Mouse (Mus musculus): ENCODE measurements around the gene Bach1. TPM values are rescaled to one million over a fixed set of nuclear protein-coding genes. Genes with fewer than 3 reads are reported as not detected.
A peak's percentile ranks its signal among the peaks of the same experiment; 100 is the strongest.

The Bach1 gene
- polyA plus RNA-seq, 2 experiments: 4.2 to 5.4 TPM

GRCm38 (mm10) chr16:87737296-87737695, 38.6 kb downstream of the Bach1 start:
- Histone ChIP-seq H3K9ac (replicated peaks) (no peak overlapping the region), H3K27me3 (ENCODE audit: control insufficient read depth, insufficient read depth, low read length) (no peaks in the 10 kb centered on the region), H3K4me3 (ENCODE audit: insufficient read depth in 1 of 2, low read depth in 2 of 2, low read length in 2 of 2) (no peak overlapping the region), H3K4me1 (replicated peaks; ENCODE audit: control insufficient read depth in 2 of 2, insufficient read depth in 2 of 2, low read length in 1 of 2) (peaks cover 0 to 4% of the 10 kb centered on the region in 2 experiments; a peak in 2 of 4 replicates), H3K4me2 (ENCODE audit: low read depth) (no peak overlapping the region), H3K9me3 (ENCODE audit: control insufficient read depth, low read length) (no peaks in the 10 kb centered on the region), H3K27ac (no peak overlapping the region), H3K36me3 (replicated peaks; ENCODE audit: control insufficient read depth, insufficient read depth, low read depth) (no peaks in the 10 kb centered on the region; the same call in 1 of the 2 replicates)
- TF ChIP-seq EP300 (IDR thresholded peaks at IDR 0.05; ENCODE audit: low read depth) (no peak), CTCF (IDR thresholded peaks at IDR 0.05; ENCODE audit: low read depth) (no peak)
- no peak for ATAC-seq (ENCODE audit: insufficient read depth)
- WGBS (ENCODE audit: insufficient replicate concordance): 53% methylated on average over 8 of the region's 8 CpGs
- no peak for DNase-seq (ENCODE audit: low read depth in 3 of 3, low spot score in 3 of 3)

- H3K27ac ChIP-seq: no peak overlapping the region
- H3K9me3 ChIP-seq (ENCODE audit: control insufficient read depth, low read length): no peaks in the 10 kb centered on the region
- peak; percentile 25; the same call in 1 of the 2 replicates for ATAC-seq (ENCODE audit: insufficient read depth)
- 0 out of 2 replicates have a peak overlapping the region, but pooled peaks have one; percentile 6 for H3K4me2 ChIP-seq (ENCODE audit: low read depth)
- peaks cover 0 to 4% of the 10 kb centered on the region in 2 experiments; a peak in 2 of 4 replicates for H3K4me1 ChIP-seq (replicated peaks; ENCODE audit: control insufficient read depth in 2 of 2, insufficient read depth in 2 of 2, low read length in 1 of 2)
- H3K27me3 ChIP-seq (ENCODE audit: control insufficient read depth, insufficient read depth, low read length): no peaks in the 10 kb centered on the region
- 52% methylated on average over 21 of the region's 21 CpGs for WGBS (ENCODE audit: insufficient replicate concordance)
- no peak overlapping the region for H3K9ac ChIP-seq (replicated peaks)
- no peak for DNase-seq (ENCODE audit: low read depth in 3 of 3, low spot score in 3 of 3)
- H3K4me3 ChIP-seq (ENCODE audit: insufficient read depth in 1 of 2, low read depth in 2 of 2, low read length in 2 of 2): no peak overlapping the region
- no peaks in the 10 kb centered on the region; the same call in 1 of the 2 replicates for H3K36me3 ChIP-seq (replicated peaks; ENCODE audit: control insufficient read depth, insufficient read depth, low read depth)
- no peak for TF ChIP-seq EP300 (IDR thresholded peaks at IDR 0.05; ENCODE audit: low read depth)
- no peak for TF ChIP-seq CTCF (IDR thresholded peaks at IDR 0.05; ENCODE audit: low read depth)
These were observed 39.3 kb downstream of the Bach1 start for GRCm38 (mm10) chr16:87737842-87738639.

- WGBS (ENCODE audit: insufficient replicate concordance): 63% methylated on average over 9 of the region's 9 CpGs
- no peak overlapping the region for H3K4me2 ChIP-seq (ENCODE audit: low read depth)
- no peak overlapping the region for H3K27ac ChIP-seq
- DNase-seq (ENCODE audit: low read depth in 3 of 3, low spot score in 3 of 3): no peak
- peaks cover 0 to 4% of the 10 kb centered on the region in 2 experiments; a peak in 2 of 4 replicates for H3K4me1 ChIP-seq (replicated peaks; ENCODE audit: control insufficient read depth in 2 of 2, insufficient read depth in 2 of 2, low read length in 1 of 2)
- TF ChIP-seq EP300 (IDR thresholded peaks at IDR 0.05; ENCODE audit: low read depth) (no peak), CTCF (IDR thresholded peaks at IDR 0.05; ENCODE audit: low read depth) (no peak)
- no peaks in the 10 kb centered on the region for H3K27me3 ChIP-seq (ENCODE audit: control insufficient read depth, insufficient read depth, low read length)
- H3K36me3 ChIP-seq (replicated peaks; ENCODE audit: control insufficient read depth, insufficient read depth, low read depth): no peaks in the 10 kb centered on the region
- H3K9ac ChIP-seq (replicated peaks): no peak overlapping the region
- no peak overlapping the region for H3K4me3 ChIP-seq (ENCODE audit: insufficient read depth in 1 of 2, low read depth in 2 of 2, low read length in 2 of 2)
- ATAC-seq (ENCODE audit: insufficient read depth): no peak
- no peaks in the 10 kb centered on the region for H3K9me3 ChIP-seq (ENCODE audit: control insufficient read depth, low read length)
These were observed 42.4 kb downstream of the Bach1 start for GRCm38 (mm10) chr16:87741034-87741715.

- DNase-seq (ENCODE audit: low read depth in 3 of 3, low spot score in 3 of 3) (no peak), ATAC-seq (ENCODE audit: insufficient read depth) (no peak)
- Histone ChIP-seq H3K27ac (no peak overlapping the region), H3K9ac (replicated peaks) (no peak overlapping the region), H3K4me2 (ENCODE audit: low read depth) (no peak overlapping the region), H3K27me3 (ENCODE audit: control insufficient read depth, insufficient read depth, low read length) (no peaks in the 10 kb centered on the region), H3K4me1 (replicated peaks; ENCODE audit: control insufficient read depth in 2 of 2, insufficient read depth in 2 of 2, low read length in 1 of 2) (no peaks in the 10 kb centered on the region), H3K36me3 (replicated peaks; ENCODE audit: control insufficient read depth, insufficient read depth, low read depth) (no peaks in the 10 kb centered on the region), H3K4me3 (ENCODE audit: insufficient read depth in 1 of 2, low read depth in 2 of 2, low read length in 2 of 2) (no peak overlapping the region), H3K9me3 (ENCODE audit: control insufficient read depth, low read length) (no peaks in the 10 kb centered on the region)
- WGBS (ENCODE audit: insufficient replicate concordance): 49% methylated on average over 3 of the region's 3 CpGs
- no peak for TF ChIP-seq CTCF (IDR thresholded peaks at IDR 0.05; ENCODE audit: low read depth)
- TF ChIP-seq EP300 (IDR thresholded peaks at IDR 0.05; ENCODE audit: low read depth): no peak
These were observed 44.9 kb downstream of the Bach1 start for GRCm38 (mm10) chr16:87743661-87744060.

- no peaks in the 10 kb centered on the region for H3K36me3 ChIP-seq (replicated peaks; ENCODE audit: control insufficient read depth, insufficient read depth, low read depth)
- no peaks in the 10 kb centered on the region for H3K27me3 ChIP-seq (ENCODE audit: control insufficient read depth, insufficient read depth, low read length)
- H3K4me1 ChIP-seq (replicated peaks; ENCODE audit: control insufficient read depth in 2 of 2, insufficient read depth in 2 of 2, low read length in 1 of 2): no peaks in the 10 kb centered on the region
- no peak for TF ChIP-seq EP300 (IDR thresholded peaks at IDR 0.05; ENCODE audit: low read depth)
- TF ChIP-seq CTCF (IDR thresholded peaks at IDR 0.05; ENCODE audit: low read depth): no peak
- no peak overlapping the region for H3K4me3 ChIP-seq (ENCODE audit: insufficient read depth in 1 of 2, low read depth in 2 of 2, low read length in 2 of 2)
- 64% methylated on average over 2 of the region's 2 CpGs for WGBS (ENCODE audit: insufficient replicate concordance)
- no peak overlapping the region for H3K4me2 ChIP-seq (ENCODE audit: low read depth)
- no peaks in the 10 kb centered on the region for H3K9me3 ChIP-seq (ENCODE audit: control insufficient read depth, low read length)
- H3K9ac ChIP-seq (replicated peaks): no peak overlapping the region
- no peak for ATAC-seq (ENCODE audit: insufficient read depth)
- DNase-seq (ENCODE audit: low read depth in 3 of 3, low spot score in 3 of 3): no peak
- H3K27ac ChIP-seq: no peak overlapping the region
These were observed 45.6 kb downstream of the Bach1 start for GRCm38 (mm10) chr16:87744338-87744737.
